Mouse (Mus musculus) erythroblast, embryonic 14.5 days (primary cell): Measurements from ENCODE around the gene Grm1.

Source experiments
- GATA1 ChIP-seq: IDR thresholded peaks from 2 replicates; pipeline ENCODE4 v1.6.1; 2012; ENCODE audit warnings: low read length, inconsistent platforms, mixed read lengths
- TAL1 ChIP-seq: IDR thresholded peaks from 3 replicates; pipeline ENCODE4 v1.6.1; 2012; ENCODE audit warnings: low read length, inconsistent platforms, mixed read lengths

GRCm38 (mm10) chr10:10655991-10656390, 426.2 kb downstream of the Grm1 start:
- TF ChIP-seq GATA1 (no peak), TAL1 (no peak)
